Mouse (Mus musculus): Measurements from ENCODE around the gene Pgls. TPM values are rescaled to one million over a fixed set of nuclear protein-coding genes. Genes with fewer than 3 reads are reported as not detected.

The Pgls gene
- total RNA-seq, 2 experiments from 2014 or later: 49.3 to 54.5 TPM

GRCm38 (mm10) chr8:71638321-71638720 is 46.3 kb downstream of the Pgls start:
- no peak for DNase-seq

- no peak for DNase-seq
Observed at GRCm38 (mm10) chr8:71639318-71639717, 47.3 kb downstream of the Pgls start.

DNA sequence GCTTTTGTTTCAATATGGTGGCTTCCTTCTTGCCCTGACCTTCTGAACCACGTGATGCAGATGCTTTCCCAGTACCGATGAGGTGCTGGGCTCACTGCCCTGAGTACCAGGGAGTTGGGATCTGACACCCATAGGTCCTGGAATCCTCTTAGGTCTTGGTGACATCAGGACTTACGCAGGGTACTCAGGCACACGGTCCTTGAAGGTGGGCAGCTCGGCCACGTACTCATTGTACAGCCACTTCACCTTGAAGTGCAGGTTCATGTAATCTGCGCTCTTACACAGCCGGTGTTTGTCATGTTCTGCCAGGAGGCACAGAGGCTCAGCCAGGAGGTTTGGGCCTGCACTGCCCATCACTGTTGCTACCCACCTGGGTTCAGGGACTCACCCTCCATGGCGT is 53.5 kb downstream of the Pgls start:
- DNase-seq: no peak

Small RNA genes lying within 50 kb of the gene (microRNA-seq; reads per million reads assigned to microRNA genes)
- gene Mir6769b: 0.50 to 0.64 reads per million in 2 experiments

Other genes starting within 250 kb of the Pgls start
- 100 to 1,000 TPM; 124 to 132 TPM for gene Use1, start 225.3 kb upstream of the Pgls start, total RNA-seq (2021)
- 1 to 10 TPM; 7.4 to 8.1 TPM for gene Ocel1, start 220.9 kb upstream of the Pgls start, total RNA-seq (2021)
- 10 to 100 TPM; 23.2 to 29.7 TPM for gene Nr2f6, start 210.2 kb upstream of the Pgls start, total RNA-seq (2021)
- 10 to 100 TPM; 11.7 to 18.1 TPM for gene Ushbp1, start 196.4 kb upstream of the Pgls start, total RNA-seq (2021)
- 10 to 100 TPM; 68.5 to 70.4 TPM for gene Babam1, start 195.3 kb upstream of the Pgls start, total RNA-seq (2021)
- 1 to 10 TPM; 1.7 to 2.1 TPM for gene Ankle1, start 186.2 kb upstream of the Pgls start, total RNA-seq (2021)
- 10 to 100 TPM; 36.1 to 38.9 TPM for gene Abhd8, start 128.5 kb upstream of the Pgls start, total RNA-seq (2021)
- 10 to 100 TPM; 34.7 to 39.7 TPM for gene Mrpl34, start 127.2 kb upstream of the Pgls start, total RNA-seq (2021)
- 10 to 100 TPM; 34.8 to 35.8 TPM for gene Dda1, start 123.0 kb upstream of the Pgls start, total RNA-seq (2021)
- gene Ano8, start 106.2 kb upstream of the Pgls start, total RNA-seq (2021): 10 to 100 TPM; 16.6 to 20.1 TPM
- 10 to 100 TPM in 1 of 2 experiments, 1 to 10 TPM in 1; 8.8 to 12.4 TPM for gene Gtpbp3, start 104.1 kb upstream of the Pgls start, total RNA-seq (2021)
- gene Plvap, start 80.4 kb upstream of the Pgls start, total RNA-seq (2021): 10 to 100 TPM; 10.7 to 14.2 TPM
- gene Ccdc194, start 66.5 kb upstream of the Pgls start, total RNA-seq (2021): 1 to 10 TPM in 1 of 2 experiments, under 1 TPM in 1; 0.21 to 2.5 TPM
- gene Bst2, start 54.7 kb upstream of the Pgls start, total RNA-seq (2021): 10 to 100 TPM; 10.0 to 12.0 TPM
- gene Mvb12a, start 49.3 kb upstream of the Pgls start, total RNA-seq (2021): 10 to 100 TPM; 21.8 to 25.5 TPM
- gene Tmem221, start 33.3 kb upstream of the Pgls start, total RNA-seq (2021): under 1 TPM in 1 of 2 experiments, not detected in 1; 0.14 TPM
- under 1 TPM in 1 of 2 experiments, not detected in 1; 0.14 TPM for gene Nxnl1, start 25.6 kb upstream of the Pgls start, total RNA-seq (2021)
- 10 to 100 TPM; 39.7 to 41.1 TPM for gene Slc27a1, start 23.3 kb upstream of the Pgls start, total RNA-seq (2021)
- 1 to 10 TPM in 1 of 2 experiments, under 1 TPM in 1; 0.40 to 3.3 TPM for gene Fam129c, start 5.5 kb downstream of the Pgls start, total RNA-seq (2021)
- gene Colgalt1, start 18.8 kb downstream of the Pgls start, total RNA-seq (2021): 10 to 100 TPM; 43.3 to 56.1 TPM
- under 1 TPM; 0.38 to 0.45 TPM for gene Unc13a, start 79.6 kb downstream of the Pgls start, total RNA-seq (2021)
- 1 to 10 TPM; 3.9 to 5.8 TPM for gene Jak3, start 84.1 kb downstream of the Pgls start, total RNA-seq (2021)
- 1 to 10 TPM; 3.1 to 3.7 TPM for gene Insl3, start 97.0 kb downstream of the Pgls start, total RNA-seq (2021)
- gene B3gnt3, start 109.6 kb downstream of the Pgls start, total RNA-seq (2021): 1 to 10 TPM; 4.7 to 5.2 TPM
- 1 to 10 TPM in 1 of 2 experiments, under 1 TPM in 1; 0.26 to 1.2 TPM for gene Fcho1, start 133.5 kb downstream of the Pgls start, total RNA-seq (2021)